Mouse (Mus musculus): ENCODE measurements around the gene Phkb. TPM values are rescaled to one million over a fixed set of nuclear protein-coding genes. Genes with fewer than 3 reads are reported as not detected.

The Phkb gene
- total and polyA plus RNA-seq, 3 experiments: 14.1 to 18.6 TPM; not detected in 1

DNA sequence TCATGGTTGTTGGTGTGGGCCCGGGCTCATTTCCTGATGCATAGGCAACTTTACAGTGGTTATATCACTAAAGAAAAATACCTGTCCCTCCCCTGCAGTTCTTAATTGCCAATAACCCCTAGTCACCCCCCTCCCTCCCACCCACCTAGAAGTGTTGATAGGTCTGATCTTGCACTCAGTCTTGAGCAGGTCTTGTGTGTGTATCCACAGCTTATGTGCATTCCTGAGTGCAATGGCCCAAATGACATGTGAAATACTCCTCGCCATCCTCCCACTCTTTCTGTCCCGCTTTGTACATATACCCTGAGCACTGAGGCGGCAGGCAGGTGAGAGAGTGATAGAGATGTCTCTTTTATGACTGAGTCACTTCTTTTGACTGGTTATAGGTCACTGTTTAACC, 119.1 kb downstream of the Phkb start:
- no peak for DNase-seq (ENCODE audit: low read depth, low spot score)
- Histone ChIP-seq H3K27me3 (ENCODE audit: control insufficient read depth in 1 of 2, insufficient read depth in 2 of 2, low read length in 2 of 2) (no peaks in the 10 kb centered on the region), H3K27ac (ENCODE audit: control insufficient read depth, low read depth, low read length) (no peak overlapping the region), H3K79me2 (ENCODE audit: control insufficient read depth, insufficient read depth, low read length, poor library complexity) (no peaks in the 10 kb centered on the region), H3K4me3 (ENCODE audit: control insufficient read depth in 1 of 2, insufficient read depth in 1 of 2, low read depth in 2 of 2, low read length in 2 of 2) (no peak overlapping the region), H3K9me3 (replicated peaks; ENCODE audit: insufficient read depth, low read length) (no peaks in the 10 kb centered on the region), H3K4me1 (ENCODE audit: control insufficient read depth in 1 of 2, insufficient read depth in 2 of 2, low read length in 2 of 2) (no peaks in the 10 kb centered on the region), H3K9ac (ENCODE audit: control insufficient read depth, low read depth, low read length, poor library complexity, severe bottlenecking) (no peak overlapping the region), H3K36me3 (ENCODE audit: control insufficient read depth in 1 of 2, insufficient read depth in 2 of 2, low read length in 2 of 2) (peaks cover 0 to 1% of the 10 kb centered on the region in 2 experiments; a peak in 2 of 4 replicates)
- TF ChIP-seq JUND (IDR thresholded peaks at IDR 0.05; ENCODE audit: low read depth, low read length) (no peak), ETS1 (IDR thresholded peaks at IDR 0.05; ENCODE audit: low read depth, low read length) (no peak), MAFK (IDR thresholded peaks at IDR 0.05; ENCODE audit: borderline replicate concordance, low read depth, low read length) (no peak), MYC (IDR thresholded peaks at IDR 0.05; ENCODE audit: low read depth, low read length) (no peak), TBP (IDR thresholded peaks at IDR 0.05; ENCODE audit: low read depth, low read length) (no peak), POLR2AphosphoS5 (IDR thresholded peaks at IDR 0.05; ENCODE audit: borderline replicate concordance, low read depth, low read length) (no peak), BHLHE40 (IDR thresholded peaks at IDR 0.05; ENCODE audit: borderline replicate concordance, low read depth, low read length) (no peak), CHD2 (IDR thresholded peaks at IDR 0.05; ENCODE audit: low read length) (no peak), EP300 (IDR thresholded peaks at IDR 0.05; ENCODE audit: low read depth in 1 of 2, low read length in 2 of 2) (no peak), RCOR1 (IDR thresholded peaks at IDR 0.05; ENCODE audit: low read depth, low read length) (no peak), GABPA (IDR thresholded peaks at IDR 0.05; ENCODE audit: low read depth, low read length) (no peak), E2F4 (IDR thresholded peaks at IDR 0.05; ENCODE audit: borderline replicate concordance, low read depth, low read length) (no peak), MYB (IDR thresholded peaks at IDR 0.05; ENCODE audit: low read depth, low read length) (no peak)

DNA sequence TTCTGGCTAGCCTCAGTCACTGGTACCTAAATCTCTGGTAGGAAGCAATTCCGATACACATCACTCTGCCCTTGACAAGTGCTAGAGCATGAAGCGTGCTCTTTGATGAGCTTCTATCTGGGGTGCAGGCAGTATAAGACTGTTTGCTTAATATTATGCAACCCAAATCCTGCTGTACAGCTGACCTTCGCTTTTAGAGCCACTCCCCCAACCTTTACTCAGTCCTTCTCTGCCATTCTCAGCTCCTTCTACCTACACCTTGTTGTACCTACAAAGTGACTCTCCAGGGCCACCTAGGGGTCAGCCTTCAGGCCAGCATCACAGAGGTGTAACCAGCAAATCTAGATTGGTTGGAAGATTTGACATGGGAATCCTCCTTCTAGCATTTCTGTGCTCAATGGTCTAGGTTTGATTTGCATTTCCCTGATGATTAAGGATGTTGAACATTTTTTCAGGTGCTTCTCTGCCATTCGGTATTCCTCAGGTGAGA, 136.9 kb downstream of the Phkb start:
- H3K79me2 ChIP-seq (ENCODE audit: control insufficient read depth, insufficient read depth, low read length, poor library complexity): no peaks in the 10 kb centered on the region
- no peaks in the 10 kb centered on the region for H3K9me3 ChIP-seq (replicated peaks; ENCODE audit: insufficient read depth, low read length)
- no peak overlapping the region for H3K4me3 ChIP-seq (ENCODE audit: control insufficient read depth in 1 of 2, insufficient read depth in 1 of 2, low read depth in 2 of 2, low read length in 2 of 2)
- H3K4me1 ChIP-seq (ENCODE audit: control insufficient read depth in 1 of 2, insufficient read depth in 2 of 2, low read length in 2 of 2): no peaks in the 10 kb centered on the region
- no peaks in the 10 kb centered on the region; a peak in 1 of 4 replicates for H3K36me3 ChIP-seq (ENCODE audit: control insufficient read depth in 1 of 2, insufficient read depth in 2 of 2, low read length in 2 of 2)
- no peaks in the 10 kb centered on the region for H3K27me3 ChIP-seq (ENCODE audit: control insufficient read depth in 1 of 2, insufficient read depth in 2 of 2, low read length in 2 of 2)
- no peak for DNase-seq (ENCODE audit: low read depth, low spot score)
- H3K9ac ChIP-seq (ENCODE audit: control insufficient read depth, low read depth, low read length, poor library complexity, severe bottlenecking): no peak overlapping the region
- TF ChIP-seq RAD21 (IDR thresholded peaks at IDR 0.05; ENCODE audit: low read depth, low read length) (peak; percentile 3; the same call in 1 of the 2 replicates), SMC3 (IDR thresholded peaks at IDR 0.05; ENCODE audit: low read depth, low read length) (no peak), ZNF384 (IDR thresholded peaks at IDR 0.05; ENCODE audit: low read depth, low read length) (no peak), CTCF (IDR thresholded peaks at IDR 0.05 in 2 of 3, conservative IDR thresholded peaks at IDR 0.05 in 1 of 3; ENCODE audit: control insufficient read depth in 1 of 3, insufficient read depth in 1 of 3, low read depth in 2 of 3, low read length in 3 of 3, poor library complexity in 1 of 3, severe bottlenecking in 1 of 3) (peak in 2 of 3 experiments; percentile 7 to 21; a peak in 2 of 6 replicates), E2F4 (IDR thresholded peaks at IDR 0.05; ENCODE audit: borderline replicate concordance, low read depth, low read length) (no peak)
- no peak overlapping the region for H3K27ac ChIP-seq (ENCODE audit: control insufficient read depth, low read depth, low read length)

All from MEL (cell line).